Mouse (Mus musculus): ENCODE measurements around the gene Ublcp1. TPM values are rescaled to one million over a fixed set of nuclear protein-coding genes. Genes with fewer than 3 reads are reported as not detected.
"Not testable (repeated sequence)": the region's sequence is repeated elsewhere in the genome, so short reads cannot be mapped to it uniquely, and the experiment has no call there.

The Ublcp1 gene
- total RNA-seq, 2 experiments from 2014 or later = 21.4 to 23.5 TPM

DNA sequence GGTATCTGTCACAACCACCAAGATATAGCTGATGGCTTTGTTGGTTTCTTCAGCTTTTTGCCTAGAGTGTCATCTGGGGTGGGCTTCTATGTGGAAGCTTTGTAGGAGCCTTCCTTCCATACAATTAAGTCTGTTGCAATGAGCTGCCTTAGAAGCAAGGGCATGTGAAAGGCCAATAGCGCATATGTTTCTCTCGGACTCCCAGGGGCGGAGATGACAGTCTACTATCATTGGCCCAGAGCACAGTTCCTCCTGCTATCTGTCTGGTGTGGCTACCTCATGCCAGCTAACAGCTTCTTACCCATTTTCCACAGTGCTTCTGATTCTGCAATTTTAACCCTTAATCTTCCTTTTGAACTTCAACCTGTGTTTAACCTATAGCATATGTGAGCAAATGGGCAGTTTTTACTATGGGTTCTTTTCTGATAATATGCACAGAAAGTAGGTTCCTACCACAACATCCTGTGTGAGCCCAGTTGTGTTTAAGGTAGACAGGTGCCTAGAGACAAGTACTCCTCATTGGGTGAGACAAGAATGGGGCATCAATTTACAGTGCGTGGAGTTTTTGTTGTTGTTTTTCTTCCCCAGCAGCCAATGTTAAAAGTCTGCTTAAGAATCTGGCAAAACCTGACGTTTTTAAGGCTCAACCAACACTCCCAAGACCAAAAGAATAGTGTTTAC lies 24.5 kb upstream of the Ublcp1 start:
- DNase-seq = no peak

DNA sequence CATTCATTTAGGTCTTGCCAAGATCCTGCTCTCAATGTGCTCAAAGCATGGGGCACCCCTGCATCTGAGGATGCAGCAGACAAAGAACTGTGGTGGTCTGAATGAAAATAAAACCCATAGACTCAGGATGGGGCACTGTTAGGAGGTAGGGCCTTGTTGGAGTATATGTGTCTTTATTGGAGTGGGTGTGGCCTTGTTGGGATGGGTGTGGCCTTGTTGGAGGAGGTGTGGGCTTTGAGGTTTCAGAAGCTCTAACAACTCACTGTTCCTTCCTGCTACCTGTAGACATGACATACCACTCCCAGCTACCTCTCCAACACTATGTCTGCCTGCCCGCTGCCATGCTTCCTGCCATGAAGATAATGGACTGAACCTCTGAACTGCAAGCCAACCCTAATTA lies 18.8 kb upstream of the Ublcp1 start:
- DNase-seq = no peak

GRCm38 (mm10) chr11:44485089-44485736 lies 14.9 kb upstream of the Ublcp1 start:
- DNase-seq = no peak

DNA sequence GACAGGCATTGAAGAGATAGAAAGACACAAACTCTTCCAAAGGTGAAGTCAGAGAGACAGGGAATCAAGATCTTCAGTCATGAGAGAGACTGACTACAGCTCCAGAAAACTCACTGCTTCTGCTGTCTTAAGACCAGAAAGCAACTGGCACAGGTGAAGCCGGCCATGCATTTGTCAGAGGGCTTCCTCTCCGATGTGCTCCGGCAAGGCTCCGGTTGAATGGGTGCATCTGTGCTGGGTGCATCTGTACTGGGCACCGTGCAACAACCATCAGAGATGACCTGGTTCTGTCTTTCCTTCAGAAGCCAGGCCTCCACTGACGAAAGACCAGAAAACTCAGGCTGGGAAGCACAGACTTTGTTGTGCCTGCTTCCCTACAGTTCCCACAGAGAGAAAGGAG lies 9.9 kb upstream of the Ublcp1 start:
- DNase-seq = no peak

- DNase-seq = no peak
These were observed 8.1 kb upstream of the Ublcp1 start for GRCm38 (mm10) chr11:44478382-44478781.

- DNase-seq = no peak
These were observed 6.1 kb upstream of the Ublcp1 start for GRCm38 (mm10) chr11:44476445-44476844.

DNA sequence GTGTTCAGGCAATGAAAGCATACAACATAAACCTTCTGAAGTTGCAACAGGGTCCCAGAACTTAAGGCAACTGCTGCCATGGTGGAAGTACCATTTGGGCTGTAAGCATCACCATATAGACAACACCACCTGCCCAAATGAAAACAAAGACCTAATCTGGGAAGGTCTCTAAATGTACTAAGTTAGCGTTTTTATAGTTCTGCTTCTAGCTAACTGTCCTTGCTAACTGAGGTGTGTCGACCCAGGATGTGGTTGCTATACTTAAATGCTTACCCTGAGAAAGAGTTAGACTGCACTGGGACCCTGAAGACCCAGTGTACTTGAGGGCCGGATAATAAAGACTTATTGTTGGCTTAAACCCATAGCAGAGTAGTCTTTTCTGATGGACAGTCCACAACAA lies 5.2 kb upstream of the Ublcp1 start:
- no peak for DNase-seq

- no peak for DNase-seq
These were observed 1.2 kb upstream of the Ublcp1 start for GRCm38 (mm10) chr11:44471337-44471995.

GRCm38 (mm10) chr11:44469646-44470431 lies 459 bp downstream of the Ublcp1 start:
- no peak for DNase-seq

GRCm38 (mm10) chr11:44468306-44468790 lies 1.9 kb downstream of the Ublcp1 start:
- no peak for DNase-seq

DNA sequence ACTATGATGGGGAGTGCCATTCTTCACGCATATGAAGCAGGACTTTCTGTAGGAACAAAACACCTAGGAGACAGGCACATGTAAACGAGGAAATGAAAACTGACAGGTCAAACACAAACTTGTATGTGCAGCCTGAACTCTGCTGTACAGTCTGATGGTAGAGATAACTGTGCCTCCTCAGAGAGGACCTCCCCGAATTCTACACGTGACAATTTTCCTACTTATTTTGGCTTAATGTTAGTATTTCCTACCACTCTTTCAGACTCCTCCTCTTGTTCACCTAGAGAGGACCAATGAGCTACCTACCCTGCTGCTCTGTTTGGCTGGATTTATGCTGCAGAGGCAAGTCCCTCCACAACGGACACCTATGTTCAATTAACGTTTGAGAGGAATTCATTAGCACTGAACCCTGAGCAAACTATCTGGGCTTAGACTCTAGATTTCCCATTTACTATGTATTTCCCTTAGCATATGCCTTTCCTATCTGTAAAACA lies 3.3 kb downstream of the Ublcp1 start:
- no peak for DNase-seq

- DNase-seq = no peak
These were observed 8.8 kb downstream of the Ublcp1 start for GRCm38 (mm10) chr11:44461493-44461892.

DNA sequence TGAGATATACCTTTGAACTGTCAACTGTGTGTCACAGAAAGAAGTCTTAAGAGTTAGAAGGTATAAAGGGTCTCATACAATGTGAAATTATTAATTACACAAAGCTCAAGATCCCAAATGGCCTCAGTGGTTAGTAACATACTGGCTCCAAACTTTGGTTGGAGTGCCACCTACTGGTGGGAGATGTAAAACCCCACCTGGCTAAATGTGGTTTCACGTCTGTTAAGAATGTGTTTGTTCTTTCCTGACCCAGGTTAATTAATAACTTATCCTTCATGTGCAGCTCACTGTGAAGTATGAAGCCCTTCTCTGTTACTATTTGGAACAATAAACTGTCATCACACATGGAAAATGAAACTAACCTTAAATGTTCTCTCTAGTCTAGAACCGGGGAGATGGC lies 16.9 kb downstream of the Ublcp1 start:
- peak; percentile 41 for DNase-seq

DNA sequence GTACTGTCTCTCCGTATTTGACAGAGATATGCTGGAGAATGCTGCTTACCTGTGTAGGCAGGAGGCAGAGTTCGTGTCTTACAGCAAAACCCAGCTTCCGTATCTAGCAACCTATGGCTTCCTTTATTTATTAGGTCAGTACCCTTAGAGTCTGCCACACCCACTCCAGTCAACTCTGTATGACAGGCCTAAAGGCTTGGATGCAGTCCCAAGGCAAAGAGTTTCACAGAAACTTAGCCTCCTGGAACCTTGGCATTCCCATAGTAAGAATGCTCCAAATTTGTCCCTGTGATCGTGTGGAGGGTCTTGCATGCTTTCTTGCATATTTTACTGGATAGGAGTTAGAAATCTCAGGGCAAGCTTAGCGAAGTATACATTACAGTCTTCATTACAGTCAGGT lies 18.3 kb downstream of the Ublcp1 start:
- DNase-seq = not testable (repeated sequence)

GRCm38 (mm10) chr11:44451046-44451445 lies 19.3 kb downstream of the Ublcp1 start:
- DNase-seq = no peak

- no peak for DNase-seq
These were observed 32.5 kb downstream of the Ublcp1 start for GRCm38 (mm10) chr11:44437786-44438185.

DNA sequence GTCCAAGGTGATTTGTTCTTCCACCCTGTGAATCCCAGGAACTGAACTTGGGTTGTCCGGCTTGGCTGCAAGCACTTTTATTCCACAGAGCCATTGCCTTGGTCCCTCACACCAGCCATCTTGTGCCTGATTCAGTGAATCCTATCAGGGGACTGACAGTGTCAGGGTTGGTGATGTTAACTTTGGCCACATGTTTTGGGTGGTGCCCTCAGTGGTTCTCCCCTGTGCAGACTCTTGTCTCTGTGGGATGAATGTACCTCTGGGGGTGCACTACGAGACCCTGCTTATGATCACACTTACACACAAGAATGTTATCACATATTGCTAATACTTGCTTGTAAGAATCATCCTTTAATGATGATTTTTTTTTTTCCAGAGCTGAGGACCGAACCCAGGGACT lies 40.3 kb downstream of the Ublcp1 start:
- no peak for DNase-seq

DNA sequence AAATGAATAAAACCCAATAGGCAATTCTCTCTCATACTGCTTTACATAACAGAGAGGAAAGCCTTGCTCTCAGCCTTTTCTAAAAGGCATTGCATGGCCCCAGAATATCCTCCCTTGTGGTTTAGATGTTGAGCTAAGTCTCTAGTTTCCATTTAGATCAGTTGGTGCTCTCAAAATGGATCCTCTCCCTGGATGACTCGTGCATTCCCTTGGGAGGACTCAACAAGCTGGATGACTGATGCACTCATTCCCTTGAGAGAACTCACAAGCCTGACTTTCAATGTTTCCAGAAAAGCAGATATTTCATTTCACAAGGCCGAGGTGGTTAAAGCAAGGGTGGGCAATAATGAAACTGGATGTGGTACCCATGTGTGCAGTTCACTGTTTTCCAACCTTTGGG lies 42.3 kb downstream of the Ublcp1 start:
- no peak for DNase-seq

DNA sequence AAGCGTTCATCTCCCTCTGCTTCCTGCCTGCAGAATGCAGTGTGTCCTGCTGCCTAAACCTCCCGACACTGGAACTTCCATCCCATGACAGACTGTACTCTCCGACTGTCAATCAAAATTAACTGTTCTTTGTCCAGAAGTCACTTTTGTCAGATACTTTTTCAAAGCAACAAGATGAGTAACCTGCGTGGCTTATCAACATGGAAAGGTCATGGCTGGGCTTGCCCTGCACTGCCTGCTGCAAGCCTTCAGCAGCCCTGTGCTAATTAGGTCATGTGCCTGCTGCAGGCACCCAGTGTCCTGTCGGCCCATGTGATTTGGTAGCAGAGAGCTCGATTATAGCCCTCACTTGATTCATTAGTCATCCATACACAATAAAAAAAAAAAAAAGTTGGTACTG lies 44.7 kb downstream of the Ublcp1 start:
- no peak for DNase-seq

- no peak for DNase-seq
These were observed 45.3 kb downstream of the Ublcp1 start for GRCm38 (mm10) chr11:44425006-44425405.

GRCm38 (mm10) chr11:44423955-44424354 lies 46.3 kb downstream of the Ublcp1 start:
- no peak for DNase-seq

DNA sequence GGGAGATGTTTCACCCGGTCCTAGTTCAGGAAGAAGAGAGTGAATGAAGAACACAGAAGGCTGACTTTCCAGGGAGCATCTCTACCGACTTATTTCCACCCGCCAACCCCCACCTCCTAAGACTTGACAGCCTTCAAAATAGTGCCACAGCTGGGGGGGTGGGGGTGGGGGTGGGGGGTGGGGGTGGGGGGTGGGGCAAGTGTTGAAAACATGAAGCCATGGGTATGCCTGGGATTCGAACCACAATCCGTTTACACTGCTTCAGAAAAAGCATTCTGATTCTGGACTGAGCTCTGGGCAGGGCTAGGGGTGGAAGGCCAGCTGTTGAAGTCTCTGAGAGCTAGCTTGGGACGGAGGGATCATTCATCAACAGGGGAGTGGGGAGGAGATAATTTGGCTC lies 47.0 kb downstream of the Ublcp1 start:
- no peak for DNase-seq

Data from gastrocnemius, postnatal 10 days (tissue).